Mouse (Mus musculus) leukemia stem cell, adult 10-12 weeks (primary cell): ENCODE measurements around the gene Gm21904. TPM values are rescaled to one million over a fixed set of nuclear protein-coding genes. Genes with fewer than 3 reads are reported as not detected.

Source experiments
- polyA plus RNA-seq: library from polyadenylated mRNA; stranded (reverse); fragments of >175 nt; gene quantifications from 2 replicates; pipeline ENCODE4 v1.2.3, GENCODE M21; 2012; ENCODE audit warnings: low replicate concordance

Gene Gm21904
- not detected in 2 replicates for polyA plus RNA-seq

DNA sequence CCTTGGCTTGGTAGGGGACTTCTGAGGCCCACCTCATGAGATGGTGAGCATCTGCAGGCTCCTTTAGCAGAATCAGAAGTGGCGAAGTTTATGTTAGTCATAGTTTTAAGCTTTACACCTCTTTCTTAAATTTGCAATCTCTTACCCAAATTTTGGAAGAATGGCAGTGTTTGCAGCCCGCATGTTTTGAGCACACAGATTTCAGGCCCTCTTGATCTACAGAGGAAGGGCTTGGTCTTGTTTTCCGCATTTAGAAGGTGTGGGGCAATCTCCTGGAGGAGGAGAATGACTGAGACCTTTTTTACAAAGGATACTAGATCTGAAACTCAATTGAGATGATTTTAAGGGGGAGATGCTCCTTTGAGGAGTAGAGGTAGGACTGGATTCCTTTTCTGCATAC lies at the start of gene Gm21904:
TSS of gene Gm21904 (minus strand) at position 101 of the 400 bp plus-strand sequence.

DNA sequence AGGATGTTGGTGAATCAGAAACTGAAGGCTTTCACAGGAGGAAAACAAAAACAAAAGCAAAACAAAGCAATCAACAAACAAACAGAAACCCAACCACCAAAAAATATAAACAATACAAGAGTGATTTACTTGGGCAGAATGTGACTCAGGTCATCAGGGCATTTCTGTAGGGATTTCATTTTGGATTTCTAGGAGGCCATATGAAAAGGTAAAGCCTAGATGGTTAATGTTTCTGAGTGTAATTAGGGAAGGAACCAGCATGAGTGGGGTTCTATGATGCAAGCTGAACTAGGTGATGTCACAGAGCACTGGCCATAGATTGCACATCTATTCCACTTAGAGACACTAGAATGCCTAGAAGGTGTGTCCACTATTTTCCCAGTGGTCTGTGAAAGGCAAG lies 28.4 kb upstream of the Gm21904 start, which contains the start of the genes Gm20772 and Gm20831:
TSS of gene Gm20772 (plus strand) at position 301 of the 400 bp plus-strand sequence.
TSS of gene Gm20831 (plus strand) at position 301 of the 400 bp plus-strand sequence.

Other genes starting within 250 kb of the Gm21904 start
- gene Gm20772, start 28.5 kb upstream of the Gm21904 start, polyA plus RNA-seq: not detected in 2 replicates
- gene Gm20831, start 28.5 kb upstream of the Gm21904 start, polyA plus RNA-seq: not detected in 2 replicates
- gene Srsy, start 91.1 kb upstream of the Gm21904 start, polyA plus RNA-seq: not detected in 2 replicates
- not detected in 2 replicates for gene Gm21764, start 215.5 kb upstream of the Gm21904 start, polyA plus RNA-seq
- not detected in 2 replicates for gene Ssty1, start 242.8 kb upstream of the Gm21904 start, polyA plus RNA-seq